Mouse (Mus musculus): ENCODE measurements around the gene Cybrd1.

Gene Cybrd1

DNA sequence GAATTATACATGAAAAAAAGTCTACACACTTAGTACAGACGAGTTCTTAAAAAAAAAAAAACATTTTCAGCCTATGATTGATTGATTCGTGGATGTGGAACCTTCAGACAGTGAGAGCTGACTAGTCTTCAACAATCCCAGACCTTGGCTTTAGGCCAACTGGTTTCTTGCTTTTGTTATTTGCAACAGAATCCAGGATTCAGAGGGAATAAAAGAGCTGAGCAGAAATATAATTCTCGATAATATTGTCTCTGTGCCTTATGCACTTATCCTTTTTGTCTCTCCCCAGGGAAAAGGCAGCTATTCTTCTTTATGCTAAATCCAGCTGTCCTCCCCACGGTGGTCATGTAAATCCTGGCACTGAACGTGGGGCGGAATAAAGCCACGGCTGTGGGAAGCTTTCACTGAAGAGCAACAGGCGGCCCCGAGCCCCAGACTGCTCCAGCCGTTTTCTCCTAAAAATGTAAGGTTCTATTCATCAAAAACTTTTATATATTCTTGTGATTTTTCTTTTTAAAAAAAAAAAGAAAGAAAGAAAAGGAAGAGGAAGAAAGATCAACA lies 50.8 kb downstream of the Cybrd1 start:
- DNase-seq (ENCODE audit: low spot score in 2 of 2), result no peak

- no peak for DNase-seq (ENCODE audit: low spot score in 2 of 2)
These were observed 55.3 kb downstream of the Cybrd1 start for GRCm38 (mm10) chr2:71173031-71173430.

DNA sequence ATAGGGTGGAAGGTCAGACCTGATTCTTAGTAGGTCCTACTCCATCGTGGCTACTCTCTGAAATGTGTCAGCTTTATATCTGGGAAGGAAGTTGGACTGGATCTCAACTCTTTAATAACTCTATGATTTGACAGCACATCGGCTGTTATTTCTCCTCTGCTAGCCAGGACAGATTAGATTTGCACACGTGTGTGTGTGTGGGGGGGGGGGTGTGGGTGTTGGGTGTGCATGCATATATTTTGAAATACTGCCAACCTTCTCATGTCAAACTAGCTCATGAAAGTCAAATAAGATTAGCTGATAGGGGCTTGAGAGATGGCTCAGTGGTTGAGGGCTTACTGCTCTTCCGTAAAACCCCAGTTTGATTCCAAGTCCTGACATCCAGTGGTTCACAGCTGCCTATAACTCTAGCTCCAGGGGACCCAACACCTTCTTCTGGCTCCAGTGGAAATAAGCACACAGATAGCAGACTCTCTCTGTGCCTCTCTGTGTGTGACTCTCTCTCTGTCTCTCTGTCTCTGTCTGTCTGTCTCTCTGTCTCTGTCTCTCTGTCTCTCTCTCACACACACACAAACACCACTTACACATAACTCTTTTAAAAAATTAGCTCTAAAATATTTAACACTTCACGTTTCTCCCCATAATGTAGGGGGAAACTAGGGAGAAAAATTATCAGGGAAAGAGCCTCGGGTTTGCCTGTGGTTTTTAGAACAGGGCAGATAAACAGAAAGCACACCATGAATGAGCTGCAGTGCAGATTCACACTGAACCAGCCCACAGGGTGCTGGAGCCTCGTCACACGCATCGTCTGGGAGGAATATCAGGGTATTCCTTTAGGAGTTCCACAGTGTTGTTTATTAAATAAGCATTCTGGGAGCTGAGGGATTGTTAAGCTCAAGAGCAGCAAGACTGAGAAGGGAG lies 58.9 kb downstream of the Cybrd1 start:
- DNase-seq (ENCODE audit: low spot score in 2 of 2), result no peak

- DNase-seq (ENCODE audit: low spot score in 2 of 2), result no peak
These were observed 59.5 kb downstream of the Cybrd1 start for GRCm38 (mm10) chr2:71177250-71177615.

DNA sequence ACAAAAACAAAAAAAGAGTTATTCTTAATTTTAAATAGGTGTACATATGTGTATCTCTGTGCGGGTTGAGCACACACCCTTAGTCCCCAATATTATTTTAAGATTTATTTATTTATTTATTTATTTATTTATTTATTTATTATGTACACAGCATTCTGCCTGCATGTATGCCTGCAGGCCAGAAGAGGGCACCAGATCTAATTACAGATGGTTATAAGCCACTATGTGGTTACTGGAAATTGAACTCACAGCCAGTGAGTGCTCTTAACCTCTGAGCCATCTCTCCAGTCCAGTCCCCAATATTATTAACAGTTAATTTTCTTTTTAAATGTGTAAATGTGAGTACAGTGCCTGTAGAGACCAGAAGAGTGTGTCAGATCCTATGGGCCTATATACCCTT lies 60.0 kb downstream of the Cybrd1 start:
- no peak for DNase-seq (ENCODE audit: low spot score in 2 of 2)

DNA sequence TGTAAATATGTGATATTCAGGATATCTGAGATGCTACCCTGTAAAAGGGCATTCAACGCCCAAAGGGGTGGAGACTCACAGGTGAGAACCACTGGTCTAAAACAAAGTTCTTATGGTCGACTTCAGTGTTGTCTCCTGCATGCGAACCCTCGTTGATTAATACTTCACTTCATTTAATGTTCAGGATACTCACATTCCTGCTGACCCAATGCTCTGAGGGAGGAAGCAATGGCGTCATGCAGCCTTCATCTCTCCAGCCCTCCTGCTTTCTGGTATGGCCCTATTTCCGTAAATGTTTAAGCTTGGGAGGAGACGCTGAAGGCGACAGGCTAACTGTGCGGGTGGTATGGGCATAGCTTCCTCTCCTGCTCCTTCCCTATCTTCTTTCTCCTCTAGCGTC lies 62.0 kb downstream of the Cybrd1 start:
- DNase-seq (ENCODE audit: low spot score in 2 of 2), result no peak

- DNase-seq (ENCODE audit: low spot score in 2 of 2), result no peak
These were observed 63.0 kb downstream of the Cybrd1 start for GRCm38 (mm10) chr2:71180566-71181217.

GRCm38 (mm10) chr2:71187950-71188349 lies 70.2 kb downstream of the Cybrd1 start:
- DNase-seq (ENCODE audit: low spot score in 2 of 2), result no peak

- no peak for DNase-seq (ENCODE audit: low spot score in 2 of 2)
These were observed 71.1 kb downstream of the Cybrd1 start for GRCm38 (mm10) chr2:71188861-71189260.

GRCm38 (mm10) chr2:71191391-71192194 lies 73.9 kb downstream of the Cybrd1 start:
- no peak for DNase-seq (ENCODE audit: low spot score in 2 of 2)

- no peak for DNase-seq (ENCODE audit: low spot score in 2 of 2)
These were observed 74.6 kb downstream of the Cybrd1 start for GRCm38 (mm10) chr2:71192195-71192807.

All from spleen, postnatal 36 days (tissue).